Mouse (Mus musculus) intestine, embryonic 16.5 days (tissue): Measurements from ENCODE around the gene Treh. TPM values are rescaled to one million over a fixed set of nuclear protein-coding genes. Genes with fewer than 3 reads are reported as not detected.
A peak's percentile ranks its signal among the peaks of the same experiment; 100 is the strongest.

Source experiments
- ATAC-seq: fragments of 200-750 bp; cut with Nextera tagmentation; 2 replicates; pipeline ENCODE4 v1.8.0; 2017; ENCODE audit warnings: moderate TSS enrichment, moderate library complexity
- H3K27ac ChIP-seq: fragments of 300-500 bp; sonication (generic); 2 replicates; pipeline ENCODE4 v1.5.1; 2014; ENCODE audit warnings: mild to moderate bottlenecking, low read length
- H3K27me3 ChIP-seq: fragments of 300-500 bp; sonication (generic); replicated peaks from 2 replicates; pipeline ENCODE4 v1.6.1; 2014; ENCODE audit warnings: low read length, control low read depth, mixed read lengths; ENCODE audit not compliant: control insufficient read depth, insufficient read depth
- H3K36me3 ChIP-seq: fragments of 300-500 bp; sonication (generic); 2 replicates; pipeline ENCODE4 v1.6.1; 2014; ENCODE audit warnings: low read length, control low read depth; ENCODE audit not compliant: control insufficient read depth, insufficient read depth
- H3K4me1 ChIP-seq: fragments of 300-500 bp; sonication (generic); 2 replicates; pipeline ENCODE4 v1.6.1; 2014; ENCODE audit warnings: low read length, control low read depth, mixed read lengths; ENCODE audit not compliant: control insufficient read depth, insufficient read depth
- H3K4me2 ChIP-seq: fragments of 300-500 bp; sonication (generic); 2 replicates; pipeline ENCODE4 v1.6.1; 2014; ENCODE audit warnings: low read depth, low read length, control low read depth
- H3K4me3 ChIP-seq: fragments of 300-500 bp; sonication (generic); 2 replicates; pipeline ENCODE4 v1.5.1; 2014; ENCODE audit warnings: mild to moderate bottlenecking, low read length
- H3K9ac ChIP-seq: fragments of 300-500 bp; sonication (generic); 2 replicates; pipeline ENCODE4 v1.6.1; 2014; ENCODE audit warnings: low read depth, low read length
- H3K9me3 ChIP-seq: fragments of 300-500 bp; sonication (generic); 2 replicates; pipeline ENCODE4 v1.6.1; 2016; ENCODE audit warnings: low read length, control low read depth; ENCODE audit not compliant: control insufficient read depth
- WGBS: fragments of 180-500 bp; shearing (Covaris S2); extraction: QIAGEN DNeasy Blood & Tissue Kit; methylation state at CpG from one replicate; pipeline ENCODE4 v1.1.7; 2014; 5-methylcytosine and 5-hydroxymethylcytosine counted together
- polyA plus RNA-seq: library from polyadenylated mRNA; unstranded; fragments of >200 nt; fragmentation: Nextera tagmentation; extraction: Ambion mirVana; gene quantifications from 2 replicates; pipeline ENCODE4 v1.2.1, GENCODE M21; 2015

Treh gene
- polyA plus RNA-seq, 1 experiment from 2014 or later, result 0.09 TPM

DNA sequence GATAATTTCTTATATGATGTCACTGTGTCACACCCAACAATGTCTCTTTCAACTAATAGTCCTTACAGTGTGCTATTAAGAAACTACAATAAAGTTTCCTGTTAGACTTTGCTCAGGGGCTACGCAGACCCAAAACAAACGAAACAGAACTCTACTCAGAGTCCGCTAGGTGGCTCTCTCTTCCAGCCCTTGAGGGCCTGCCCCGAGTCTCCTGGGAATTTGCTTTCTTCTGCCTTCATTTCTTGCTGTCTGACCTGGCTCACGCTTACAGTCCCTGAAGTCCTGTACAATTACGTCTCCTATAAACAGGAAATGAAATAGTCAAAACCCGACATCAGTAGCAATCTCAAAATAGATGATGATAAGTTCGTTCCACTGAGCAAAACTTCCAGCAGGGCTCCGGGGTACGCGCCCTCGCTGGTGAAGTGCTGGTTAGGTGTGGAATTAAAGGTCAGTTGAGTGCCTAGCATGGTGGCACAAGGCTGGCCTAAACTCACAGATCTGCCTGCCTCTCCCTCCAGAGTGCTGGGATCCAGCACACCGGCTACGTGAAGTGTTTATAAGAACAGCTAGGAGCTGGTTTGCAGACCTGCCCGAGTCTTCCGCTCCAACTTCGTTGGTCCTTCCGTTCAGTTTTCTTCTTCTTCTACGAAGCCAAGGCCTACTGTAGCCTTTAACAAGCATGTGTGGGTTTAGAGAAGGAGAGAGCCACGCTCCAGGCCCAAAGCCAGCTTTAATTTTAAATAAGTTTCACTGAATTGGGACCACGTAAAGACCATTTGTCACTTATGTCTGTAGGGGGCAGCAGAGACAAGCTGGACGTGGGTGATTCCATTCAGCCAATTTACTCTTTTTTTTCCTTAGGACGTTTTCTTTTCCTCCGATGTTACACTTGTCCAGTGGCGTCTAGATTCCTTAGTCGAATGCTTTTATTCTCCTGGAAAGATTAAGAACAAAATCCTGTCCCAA, 17.7 kb upstream of the Treh start:
- H3K9me3 ChIP-seq, result no peaks in the 10 kb centered on the region
- WGBS, result 18% methylated on average over 26 of the region's 26 CpGs
- H3K27me3 ChIP-seq, result no peaks in the 10 kb centered on the region
- ATAC-seq, result peak; percentile 81
- peaks cover 5% of the 10 kb centered on the region for H3K4me1 ChIP-seq
- peak overlapping the region; percentile 32 for H3K4me3 ChIP-seq
- peak overlapping the region; percentile 52 for H3K4me2 ChIP-seq
- peak overlapping the region; percentile 45 for H3K9ac ChIP-seq
- H3K36me3 ChIP-seq, result no peaks in the 10 kb centered on the region
- H3K27ac ChIP-seq, result 0 out of 2 replicates have a peak overlapping the region, but pooled peaks have one; percentile 45

DNA sequence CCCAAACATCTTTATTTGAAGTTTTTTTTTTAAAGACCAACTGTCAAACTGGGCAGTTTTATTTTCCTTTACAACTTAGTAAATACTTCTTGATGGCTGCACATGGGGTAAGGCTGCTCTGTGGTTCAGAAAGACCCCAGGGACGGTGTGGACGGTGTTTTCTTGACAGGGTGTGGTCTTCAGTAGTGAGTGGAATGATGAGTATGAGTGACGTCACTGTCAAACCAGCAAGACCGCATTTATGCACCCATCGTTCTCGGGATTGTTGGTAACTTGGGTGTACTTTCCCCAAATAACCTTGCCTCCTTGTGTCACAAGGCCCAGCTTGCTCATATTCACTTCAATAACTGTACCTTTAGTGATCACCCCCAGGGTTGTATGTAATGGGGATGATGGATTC, 9.3 kb upstream of the Treh start:
- Histone ChIP-seq H3K9ac (no peak overlapping the region), H3K27me3 (no peaks in the 10 kb centered on the region), H3K36me3 (no peaks in the 10 kb centered on the region), H3K4me1 (no peaks in the 10 kb centered on the region), H3K27ac (no peak overlapping the region), H3K9me3 (no peaks in the 10 kb centered on the region), H3K4me3 (no peak overlapping the region), H3K4me2 (no peak overlapping the region)
- no peak for ATAC-seq
- 82% methylated on average over 6 of the region's 6 CpGs for WGBS

DNA sequence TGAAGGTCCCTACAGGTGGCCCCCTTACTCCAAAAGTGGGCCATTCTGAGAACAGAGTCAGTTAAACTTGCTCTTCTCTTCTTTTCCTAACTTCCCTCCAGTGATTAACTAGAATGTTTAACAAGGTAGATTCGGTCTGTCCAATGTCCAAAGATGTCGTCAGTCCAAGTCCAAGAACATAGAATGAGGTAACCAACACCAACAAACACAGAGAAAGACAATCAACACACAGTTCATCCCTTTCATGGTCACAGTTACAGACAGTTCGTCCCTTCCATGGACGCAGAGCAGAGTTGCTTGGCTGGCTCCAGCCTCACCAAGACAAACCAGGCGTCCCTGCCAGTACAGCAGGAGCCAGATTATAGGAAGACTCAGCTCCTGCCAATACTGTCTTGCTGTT, 1.6 kb upstream of the Treh start:
- 87% methylated on average over 5 of the region's 5 CpGs for WGBS
- ATAC-seq, result no peak

DNA sequence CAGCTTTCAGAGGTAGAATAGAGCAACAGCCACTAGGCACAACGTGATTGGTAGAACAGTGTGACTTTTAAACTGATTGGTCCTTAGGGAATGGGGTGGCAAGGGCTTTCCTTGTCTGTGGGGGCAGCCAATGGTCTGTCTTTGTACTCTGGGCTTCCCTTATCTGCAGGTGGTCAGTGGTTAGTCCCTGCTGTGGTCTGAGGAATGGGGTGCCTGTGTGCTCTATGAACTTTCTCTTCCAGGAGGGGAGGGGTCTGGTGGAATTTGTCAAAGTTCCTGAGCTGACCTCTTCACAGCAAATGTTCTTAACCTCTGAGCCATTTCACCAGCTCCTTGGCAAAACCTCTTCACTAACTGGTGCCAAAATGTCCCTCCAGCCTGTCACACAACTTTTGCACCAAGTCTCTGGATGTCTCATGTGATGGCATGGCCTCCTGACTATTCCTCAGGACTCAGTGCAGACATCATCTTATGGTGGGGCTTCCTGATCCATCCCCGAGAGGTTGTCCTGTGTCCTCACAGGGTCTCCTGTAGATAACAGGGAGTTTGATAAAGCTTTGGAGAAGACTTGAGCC, 655 bp upstream of the Treh start:
- Histone ChIP-seq H3K9me3 (no peaks in the 10 kb centered on the region), H3K27ac (no peak overlapping the region), H3K4me2 (no peak overlapping the region), H3K36me3 (no peaks in the 10 kb centered on the region), H3K4me1 (no peaks in the 10 kb centered on the region), H3K9ac (no peak overlapping the region), H3K27me3 (no peaks in the 10 kb centered on the region), H3K4me3 (no peak overlapping the region)
- no peak for ATAC-seq
- WGBS, result 65% methylated on average over 2 of the region's 2 CpGs

More for the DNA sequence above, 1.6 kb upstream of the Treh start:
- no peak overlapping the region for H3K27ac ChIP-seq
- no peaks in the 10 kb centered on the region for H3K4me1 ChIP-seq
- H3K27me3 ChIP-seq, result no peaks in the 10 kb centered on the region
- H3K9ac ChIP-seq, result no peak overlapping the region
- no peak overlapping the region for H3K4me2 ChIP-seq
- H3K36me3 ChIP-seq, result no peaks in the 10 kb centered on the region
- H3K9me3 ChIP-seq, result no peaks in the 10 kb centered on the region
- H3K4me3 ChIP-seq, result no peak overlapping the region

DNA sequence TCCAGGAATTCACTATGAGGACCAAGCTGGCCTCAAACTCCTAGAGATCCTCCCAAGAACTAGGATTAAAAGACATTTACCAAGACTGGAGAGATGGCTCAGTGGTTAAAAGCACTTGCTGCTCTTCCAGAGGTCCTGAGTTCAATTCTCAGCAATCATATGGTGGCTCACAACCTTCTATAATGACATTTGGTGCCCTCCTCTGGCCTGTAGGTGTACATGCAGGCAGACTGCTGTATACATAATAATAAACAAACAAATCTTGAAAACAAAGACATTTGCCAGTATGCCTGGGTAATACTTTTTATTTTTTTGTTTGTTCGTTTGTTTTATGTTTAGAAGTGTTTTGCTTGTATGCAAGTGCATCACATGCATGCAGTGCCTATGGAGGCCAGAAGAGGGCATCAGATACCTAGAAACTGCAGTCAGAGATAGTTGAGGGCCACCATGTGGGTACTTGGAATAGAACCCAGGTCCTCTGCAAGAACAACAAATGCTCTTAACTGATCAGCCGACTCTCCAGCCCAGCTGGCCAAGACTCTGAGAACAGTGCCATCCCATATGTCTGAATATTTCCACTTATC, 5.3 kb downstream of the Treh start:
- no peaks in the 10 kb centered on the region for H3K9me3 ChIP-seq
- ATAC-seq, result no peak
- WGBS, result 86% methylated on average over 2 of the region's 2 CpGs

DNA sequence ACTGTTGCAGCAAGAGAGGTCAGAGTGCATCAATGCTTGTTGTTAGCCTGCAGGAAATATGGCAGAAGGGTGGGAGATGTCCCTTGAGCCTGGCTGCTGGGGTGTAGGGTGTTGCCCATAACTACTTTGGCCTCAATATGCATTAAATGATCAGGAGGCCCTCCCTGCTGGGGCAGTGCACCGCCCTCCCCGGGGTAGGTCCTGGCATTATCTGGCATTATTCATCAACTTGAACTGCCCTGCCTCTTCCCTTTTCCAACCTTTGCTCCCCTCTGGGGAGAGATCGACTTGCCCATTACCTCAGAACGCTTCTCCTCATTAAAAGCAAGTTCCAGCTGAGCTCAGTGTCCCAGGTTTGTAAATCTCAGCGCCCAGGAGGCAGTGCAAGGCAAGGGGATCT, 6.5 kb downstream of the Treh start:
- no peak overlapping the region for H3K4me2 ChIP-seq
- H3K36me3 ChIP-seq, result no peaks in the 10 kb centered on the region
- ATAC-seq, result peak; percentile 84
- no peak overlapping the region for H3K9ac ChIP-seq
- no peaks in the 10 kb centered on the region for H3K4me1 ChIP-seq
- no peak overlapping the region for H3K4me3 ChIP-seq
- no peak overlapping the region for H3K27ac ChIP-seq
- no peaks in the 10 kb centered on the region for H3K27me3 ChIP-seq
- no peaks in the 10 kb centered on the region for H3K9me3 ChIP-seq
- WGBS, result 55% methylated on average over 5 of the region's 5 CpGs

More for the DNA sequence above, 5.3 kb downstream of the Treh start:
- Histone ChIP-seq H3K27ac (no peak overlapping the region), H3K36me3 (no peaks in the 10 kb centered on the region), H3K9ac (no peak overlapping the region), H3K4me2 (no peak overlapping the region), H3K4me3 (no peak overlapping the region), H3K27me3 (no peaks in the 10 kb centered on the region), H3K4me1 (no peaks in the 10 kb centered on the region)

DNA sequence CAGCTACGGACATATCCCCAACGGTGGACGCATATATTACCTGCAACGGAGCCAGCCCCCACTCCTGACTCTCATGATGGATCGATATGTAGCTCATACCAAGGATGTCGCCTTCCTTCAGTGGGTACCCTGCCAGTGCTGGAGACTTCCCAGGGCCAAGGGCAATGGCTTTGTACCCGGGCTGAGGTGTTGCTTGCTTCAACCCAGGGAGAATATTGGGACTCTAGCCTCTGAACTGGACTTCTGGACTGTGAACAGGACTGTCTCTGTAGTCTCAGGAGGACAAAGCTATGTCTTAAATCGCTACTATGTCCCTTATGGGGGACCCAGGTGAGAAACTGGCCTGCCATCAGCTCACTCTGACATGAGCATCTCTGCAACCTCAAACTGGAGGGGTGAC, 10.0 kb downstream of the Treh start:
- Histone ChIP-seq H3K27ac (no peak overlapping the region), H3K9me3 (no peaks in the 10 kb centered on the region), H3K27me3 (no peaks in the 10 kb centered on the region), H3K4me3 (no peak overlapping the region), H3K4me2 (no peak overlapping the region), H3K4me1 (0 out of 2 replicates have a peak, but pooled peaks cover 3% of the 10 kb centered on the region), H3K36me3 (peaks cover 3% of the 10 kb centered on the region; the same call in 1 of the 2 replicates), H3K9ac (no peak overlapping the region)
- 86% methylated on average over 8 of the region's 8 CpGs for WGBS
- ATAC-seq, result no peak

DNA sequence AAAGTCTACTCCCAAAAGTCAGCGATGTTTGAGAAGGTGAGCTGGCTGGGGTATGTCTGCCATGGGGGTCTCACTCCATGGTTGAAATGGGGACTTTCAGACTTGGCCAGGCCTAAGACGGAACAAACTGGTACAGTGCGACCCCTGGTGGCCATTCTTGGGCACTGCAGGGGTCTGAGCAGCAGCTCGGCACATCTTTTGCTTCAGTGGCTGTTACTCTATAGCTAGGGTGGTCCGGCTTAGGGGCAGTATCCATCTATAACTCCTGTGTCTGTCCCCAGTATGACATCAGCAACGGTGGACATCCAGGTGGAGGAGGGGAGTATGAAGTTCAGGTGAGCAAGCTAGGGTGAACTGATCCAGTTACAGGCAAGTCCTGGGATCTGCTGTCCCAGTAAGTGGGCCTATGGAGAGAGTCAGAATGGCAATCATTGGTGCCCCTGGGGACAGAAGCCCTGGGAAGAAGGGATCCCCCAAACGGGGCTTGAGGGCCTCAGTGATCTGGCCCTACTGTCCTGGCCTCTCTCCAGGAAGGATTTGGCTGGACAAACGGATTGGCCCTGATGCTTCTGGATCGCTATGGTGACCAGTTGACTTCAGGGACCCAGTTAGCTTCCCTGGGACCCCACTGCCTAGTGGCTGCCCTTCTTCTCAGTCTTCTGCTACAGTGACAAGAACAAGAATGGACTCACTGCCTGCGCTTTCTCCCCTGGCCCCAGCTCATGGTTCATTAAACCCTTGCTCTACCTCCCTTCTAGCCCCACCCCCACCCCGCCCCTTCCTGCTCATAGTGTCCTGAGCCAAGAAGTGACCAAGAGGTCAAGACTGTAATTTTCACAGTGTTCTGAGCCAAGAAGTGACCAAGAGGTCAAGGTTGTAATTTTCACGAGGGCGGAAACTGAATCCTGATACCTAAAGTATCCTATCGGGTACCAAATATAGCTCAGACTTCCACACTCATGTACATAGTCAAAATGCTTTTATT, 12.6 kb downstream of the Treh start:
- Histone ChIP-seq H3K9ac (no peak overlapping the region), H3K4me3 (no peak overlapping the region), H3K9me3 (no peaks in the 10 kb centered on the region), H3K27me3 (no peaks in the 10 kb centered on the region), H3K4me1 (0 out of 2 replicates have a peak, but pooled peaks cover 3% of the 10 kb centered on the region), H3K36me3 (peaks cover 3% of the 10 kb centered on the region; the same call in 1 of the 2 replicates), H3K4me2 (no peak overlapping the region), H3K27ac (no peak overlapping the region)
- 41% methylated on average over 14 of the region's 14 CpGs for WGBS
- peak; percentile 66 for ATAC-seq
